15 mouse cellular contexts compared by ENCODE assay signal in genomic region chr7:29392805-29393204, GRCm38 (mm10).
DNase-seq lines count a peak whose midpoint lies in the region; ATAC-seq lines count a peak whose summit lies in the region.
"Had no signal": no experiment of that assay in that cellular context is flagged by ENCODE, and none has a peak within 500 bp of the region (broad histone marks: within the 10 kb centered on the region; RNA-seq: fewer than 3 reads in every experiment).

No protein-coding gene starts in this region.

- no peak for DNase-seq in lung, postnatal 25 days (ENCODE audit: low spot score)
- DNase-seq in large intestine, adult 2 months (ENCODE audit: low read depth, low spot score) = peak; percentile 71
- no peak for DNase-seq in urinary bladder, postnatal 36 days (ENCODE audit: low spot score in 2 of 2)
- no peak for DNase-seq in heart, embryonic 10.5 days (ENCODE audit: low spot score)
- DNase-seq: kidney, adult 18-20 months; kidney, postnatal 4 days; right cerebral cortex, adult 18-20 months; thymus, postnatal 25 days had no signal

- H3K4me2 ChIP-seq in forebrain, embryonic 13.5 days = no peak overlapping the region
- no peak overlapping the region for H3K4me2 ChIP-seq in forebrain, embryonic 12.5 days
- H3K4me2 ChIP-seq in lung, embryonic 15.5 days = no peak overlapping the region
- H3K4me2 ChIP-seq: neural tube, embryonic 15.5 days had no signal

- peak overlapping the region; percentile 80 for H3K27ac ChIP-seq in forebrain, embryonic 13.5 days
- no peak overlapping the region for H3K27ac ChIP-seq in forebrain, embryonic 12.5 days
- peak overlapping the region; percentile 79; the same call in 1 of the 2 replicates for H3K27ac ChIP-seq in lung, embryonic 15.5 days
- H3K27ac ChIP-seq in heart, embryonic 10.5 days = no peak overlapping the region
- H3K27ac ChIP-seq: left cerebral cortex, adult 2 months had no signal

- no peak for ATAC-seq in forebrain, embryonic 13.5 days
- no peak for ATAC-seq in forebrain, embryonic 12.5 days (ENCODE audit: low FRiP score)
- no peak for ATAC-seq in lung, embryonic 15.5 days (ENCODE audit: borderline replicate concordance, extremely low read depth, low FRiP score, low TSS enrichment)
- peak; percentile 42 for ATAC-seq in megakaryocyte-erythroid progenitor cell, adult 5-6 weeks (replicated peaks; ENCODE audit: low FRiP score, low TSS enrichment, poor library complexity, severe bottlenecking)

- peaks cover 22% of the 10 kb centered on the region for H3K4me1 ChIP-seq in forebrain, embryonic 13.5 days
- peaks cover 5% of the 10 kb centered on the region for H3K4me1 ChIP-seq in forebrain, embryonic 12.5 days
- peaks cover 28% of the 10 kb centered on the region for H3K4me1 ChIP-seq in lung, embryonic 15.5 days
- peaks cover 9% of the 10 kb centered on the region for H3K4me1 ChIP-seq in heart, embryonic 10.5 days

- H3K36me3 ChIP-seq in forebrain, embryonic 13.5 days (ENCODE audit: poor library complexity, severe bottlenecking) = peaks cover 30% of the 10 kb centered on the region
- peaks cover 18% of the 10 kb centered on the region; the same call in 1 of the 2 replicates for H3K36me3 ChIP-seq in forebrain, embryonic 12.5 days (replicated peaks)
- peaks cover 21% of the 10 kb centered on the region for H3K36me3 ChIP-seq in lung, embryonic 15.5 days
- peaks cover 9% of the 10 kb centered on the region; the same call in 1 of the 2 replicates for H3K36me3 ChIP-seq in heart, embryonic 10.5 days

- no peaks in the 10 kb centered on the region for H3K27me3 ChIP-seq in forebrain, embryonic 13.5 days
- H3K27me3 ChIP-seq in forebrain, embryonic 12.5 days = no peaks in the 10 kb centered on the region
- H3K27me3 ChIP-seq in lung, embryonic 15.5 days = no peaks in the 10 kb centered on the region
- H3K27me3 ChIP-seq in heart, embryonic 10.5 days (ENCODE audit: insufficient read depth, poor library complexity, severe bottlenecking) = peaks cover 78% of the 10 kb centered on the region
- H3K27me3 ChIP-seq: neural tube, embryonic 15.5 days had no signal

- WGBS in forebrain, embryonic 13.5 days = 96% methylated on average over 3 of the region's 3 CpGs
- WGBS in forebrain, embryonic 12.5 days = 93% methylated on average over 3 of the region's 3 CpGs
- WGBS in lung, embryonic 15.5 days = 64% methylated on average over 3 of the region's 3 CpGs
- 28% methylated on average over 3 of the region's 3 CpGs for WGBS in large intestine, adult 2 months
- WGBS in heart, embryonic 10.5 days = 77% methylated on average over 3 of the region's 3 CpGs

- H3K9ac ChIP-seq in forebrain, embryonic 13.5 days = no peak overlapping the region
- H3K9ac ChIP-seq in forebrain, embryonic 12.5 days = no peak overlapping the region
- no peak overlapping the region for H3K9ac ChIP-seq in lung, embryonic 15.5 days
- H3K9ac ChIP-seq: neural tube, embryonic 15.5 days had no signal

- no peaks in the 10 kb centered on the region for H3K9me3 ChIP-seq in forebrain, embryonic 13.5 days (replicated peaks)
- H3K9me3 ChIP-seq in forebrain, embryonic 12.5 days = no peaks in the 10 kb centered on the region
- H3K9me3 ChIP-seq in lung, embryonic 15.5 days = no peaks in the 10 kb centered on the region
- H3K9me3 ChIP-seq in heart, embryonic 10.5 days = no peaks in the 10 kb centered on the region
- H3K9me3 ChIP-seq: embryonic facial prominence, embryonic 10.5 days; neural tube, embryonic 15.5 days had no signal

- no peak overlapping the region for H3K4me3 ChIP-seq in forebrain, embryonic 13.5 days
- no peak overlapping the region for H3K4me3 ChIP-seq in forebrain, embryonic 12.5 days (replicated peaks)
- H3K4me3 ChIP-seq in lung, embryonic 15.5 days = no peak overlapping the region
- H3K4me3 ChIP-seq in heart, embryonic 10.5 days = no peak overlapping the region
- H3K4me3 ChIP-seq: embryonic facial prominence, embryonic 10.5 days; left cerebral cortex, adult 2 months; neural tube, embryonic 15.5 days had no signal

Comparison
In these comparisons a context has a peak if more than half of its experiments do, and no peak if none do; other contexts are left out.
1. H3K27ac ChIP-seq: peak in forebrain, embryonic 13.5 days (single experiment) and lung, embryonic 15.5 days (single experiment); none in forebrain, embryonic 12.5 days (single experiment) and heart, embryonic 10.5 days (single experiment).